Mouse (Mus musculus) heart, postnatal 0 days (tissue): ENCODE results near the gene Tmco4.

Experiments
- CTCF ChIP-seq: IDR thresholded peaks from 2 replicates; pipeline ENCODE4 v1.5.1; 2016; ENCODE audit warnings: antibody characterized with exemption, control low read depth, low read depth
- EP300 ChIP-seq: IDR thresholded peaks from 2 replicates; pipeline ENCODE4 v1.6.1; 2016; ENCODE audit warnings: antibody characterized with exemption, low read depth

DNA sequence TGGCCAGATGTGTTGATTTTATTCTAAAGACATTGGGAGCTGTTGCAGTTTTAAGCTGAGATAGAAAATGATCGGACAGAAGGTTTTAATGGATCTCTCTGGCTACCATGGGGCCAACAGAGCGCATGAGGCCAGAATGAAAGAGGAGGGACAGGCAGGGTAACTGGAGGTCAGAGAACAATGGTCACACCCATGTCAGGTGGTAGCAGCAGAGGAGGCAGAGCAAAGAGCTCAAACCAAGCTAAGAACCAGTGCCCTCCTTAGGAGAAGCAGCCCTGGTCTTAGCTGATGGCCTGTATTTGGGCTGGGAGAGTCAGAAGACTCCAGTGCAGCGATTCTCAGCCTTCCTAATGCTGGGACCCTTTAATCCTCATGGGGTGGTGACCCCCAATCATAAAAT lies 34.7 kb downstream of the Tmco4 start:
- TF ChIP-seq CTCF (no peak), EP300 (no peak)
